Mouse (Mus musculus) small intestine, adult 2 months (tissue): ENCODE measurements around the gene BC048403.

ENCODE experiments used
- CTCF ChIP-seq: fragments of 200-500 bp; IDR thresholded peaks from 2 replicates; pipeline ENCODE4 v1.5.1; 2012; ENCODE audit warnings: low read depth, mild to moderate bottlenecking, control low read depth, inconsistent platforms, low read length, moderate library complexity, mixed read lengths; ENCODE audit not compliant: insufficient replicate concordance, insufficient read length; ENCODE audit errors: extremely low read depth
- POLR2A ChIP-seq: fragments of 200-500 bp; IDR thresholded peaks from 2 replicates; pipeline ENCODE4 v1.6.1; 2012; ENCODE audit warnings: low read depth, mild to moderate bottlenecking, control low read depth, inconsistent platforms, low read length, moderate library complexity

DNA sequence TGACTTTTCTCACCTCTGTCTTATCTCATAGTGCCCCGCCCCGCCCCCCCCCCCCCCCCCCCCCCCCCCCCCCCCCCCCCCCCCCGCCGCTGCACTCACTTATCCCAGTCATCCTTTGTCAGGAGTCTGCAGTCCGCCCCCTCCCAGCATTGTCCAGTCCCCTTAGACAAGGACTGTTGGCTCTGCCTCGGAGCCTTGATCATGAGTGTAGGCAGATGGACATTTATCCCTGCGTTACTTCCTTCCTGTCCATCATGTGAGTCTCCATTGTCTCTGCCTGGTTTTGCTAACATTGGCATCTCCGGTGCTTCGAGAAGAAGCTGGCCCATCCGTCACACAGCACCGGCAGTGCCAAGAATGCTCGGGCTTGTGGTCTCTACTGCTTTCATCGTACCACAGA is 23.5 kb downstream of the BC048403 start:
- TF ChIP-seq CTCF (no peak), POLR2A (no peak)
